Comparison of ENCODE assay signal across 8 mouse cellular contexts in the genomic region with DNA sequence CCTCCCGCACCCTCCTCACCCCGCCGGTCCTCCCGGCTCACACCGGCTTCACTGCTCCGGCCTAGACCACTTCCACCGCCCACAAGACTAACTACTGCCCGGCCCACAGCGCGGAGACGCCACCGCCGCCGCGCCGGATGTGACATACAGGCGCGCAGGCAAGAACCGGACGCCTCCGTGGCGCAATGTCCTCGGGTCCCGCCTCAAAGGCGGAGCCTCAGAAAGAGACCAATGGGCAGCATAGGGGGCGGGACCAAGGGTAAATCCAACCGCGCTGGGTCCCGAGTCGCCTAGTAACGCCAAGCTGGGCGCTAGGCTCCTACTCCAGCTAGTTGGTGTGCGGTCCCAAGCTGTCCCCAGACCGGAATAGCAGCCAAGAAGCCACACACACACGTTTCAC. TPM values are rescaled to one million over a fixed set of nuclear protein-coding genes. Genes with fewer than 3 reads are reported as not detected.
DNase-seq lines count a peak whose midpoint lies in the region; ATAC-seq lines count a peak whose summit lies in the region.

A gene (minus strand): TSS at position 148 of the 400 bp plus-strand sequence.

- peak; percentile 98 to 99 for DNase-seq in adrenal gland, adult (ENCODE audit: inconsistent age in 2 of 2, low spot score in 1 of 2)
- peak; percentile 99 for DNase-seq in embryo, embryonic 10.5 days (ENCODE audit: low spot score)
- DNase-seq in gastrocnemius, postnatal 14 days: peak; percentile 97
- DNase-seq in left cerebral cortex, postnatal 10 days (ENCODE audit: extremely low spot score in 1 of 2, low spot score in 2 of 2): peak; percentile 97 to 98
- peak; percentile 97 for DNase-seq in right cerebral cortex, postnatal 25 days
- DNase-seq in urinary bladder, postnatal 4 days (ENCODE audit: low spot score in 2 of 2): peak; percentile 92 to 94

- peak; percentile 99 for ATAC-seq in inflammation-experienced regulatory T-cells, adult 6 months
- ATAC-seq in megakaryocyte-erythroid progenitor cell, adult 5-6 weeks (replicated peaks; ENCODE audit: low FRiP score, low TSS enrichment, poor library complexity, severe bottlenecking): peak; percentile 94

- intact Hi-C loops in gastrocnemius, postnatal 14 days (cut with DNase I; ENCODE audit: low total_unique reads): loop anchor here (2.0 kb wide), 1 partner anchor 45 kb away; no protein-coding TSS in a partner anchor
- intact Hi-C loops in left cerebral cortex, postnatal 10 days (cut with DNase I): no loop called here

RNA-seq across cellular contexts. Expression of the gene that starts here (rescaled TPM):
- total RNA-seq in gastrocnemius, postnatal 14 days (2021): 1 to 10 TPM; 1.8 to 3.3 TPM
- 10 to 100 TPM; 16.2 to 26.3 (median 18.9) TPM for polyA plus RNA-seq in inflammation-experienced regulatory T-cells, adult 6 months (2017; shearing (Covaris generic))
- 10 to 100 TPM; 11.9 to 14.7 TPM for total RNA-seq in left cerebral cortex, postnatal 10 days (2021)
- 6.6 and 27.2 TPM in 2 replicates for total RNA-seq in megakaryocyte-erythroid progenitor cell, adult 5-6 weeks (2014; fragmentation: Nextera tagmentation)
- 7.0 and 10.6 TPM in 2 replicates for total RNA-seq in megakaryocyte-erythroid progenitor cell, adult 5-6 weeks (2017)

Comparison
In these comparisons a context has a peak if more than half of its experiments do, and no peak if none do; other contexts are left out.
1. Peak in every context shown above with its lines: DNase-seq and ATAC-seq.